Mouse (Mus musculus) embryonic facial prominence, embryonic 10.5 days (tissue): ENCODE results near the gene Clybl. TPM values are rescaled to one million over a fixed set of nuclear protein-coding genes. Genes with fewer than 3 reads are reported as not detected.

Experiments
- DNase-seq: peaks from one replicate; pipeline ENCODE4 v3.0.0-alpha.2; 2017; ENCODE audit warnings: low spot score
- H3K27ac ChIP-seq: fragments of 300-500 bp; sonication (generic); replicated peaks from 2 replicates; pipeline ENCODE4 v1.5.1; 2016; ENCODE audit warnings: mild to moderate bottlenecking
- H3K27me3 ChIP-seq: fragments of 300-500 bp; sonication (generic); replicated peaks from 2 replicates; pipeline ENCODE4 v1.6.1; 2016; ENCODE audit warnings: low read depth, mild to moderate bottlenecking; ENCODE audit not compliant: poor library complexity, severe bottlenecking
- H3K36me3 ChIP-seq: fragments of 300-500 bp; sonication (generic); replicated peaks from 2 replicates; pipeline ENCODE4 v1.6.1; 2016; ENCODE audit warnings: mild to moderate bottlenecking, moderate library complexity
- H3K4me1 ChIP-seq: fragments of 300-500 bp; sonication (generic); 2 replicates; pipeline ENCODE4 v1.6.1; 2016
- H3K4me3 ChIP-seq: fragments of 300-500 bp; sonication (generic); 2 replicates; pipeline ENCODE4 v1.5.1; 2016; ENCODE audit warnings: mild to moderate bottlenecking, moderate library complexity
- H3K9me3 ChIP-seq: fragments of 300-500 bp; sonication (generic); 2 replicates; pipeline ENCODE4 v1.6.1; 2016; ENCODE audit warnings: mild to moderate bottlenecking
- WGBS: fragments of 180-500 bp; shearing (Covaris S2); methylation state at CpG from one replicate; pipeline ENCODE4 v1.1.7; 2016; 5-methylcytosine and 5-hydroxymethylcytosine counted together
- polyA plus RNA-seq: library from polyadenylated mRNA; unstranded; fragments of >200 nt; fragmentation: Nextera tagmentation; extraction: Ambion mirVana; gene quantifications from 2 replicates; pipeline ENCODE4 v1.2.1, GENCODE M21; 2016

Clybl gene
- polyA plus RNA-seq, 1 experiment from 2014 or later, result 21.8 TPM

GRCm38 (mm10) chr14:122176263-122176798, 5.2 kb upstream of the Clybl start:
- no peak for DNase-seq
- WGBS, result 87% methylated on average over 14 of the region's 14 CpGs
- H3K4me3 ChIP-seq, result no peak overlapping the region
- H3K4me1 ChIP-seq, result peaks cover 9% of the 10 kb centered on the region
- H3K27ac ChIP-seq, result no peak overlapping the region
- H3K36me3 ChIP-seq, result no peaks in the 10 kb centered on the region
- no peaks in the 10 kb centered on the region for H3K9me3 ChIP-seq
- H3K27me3 ChIP-seq, result peaks cover 11% of the 10 kb centered on the region

GRCm38 (mm10) chr14:122179262-122179661, 2.2 kb upstream of the Clybl start:
- Histone ChIP-seq H3K4me3 (no peak overlapping the region), H3K9me3 (no peaks in the 10 kb centered on the region), H3K27ac (no peak overlapping the region), H3K4me1 (peaks cover 10% of the 10 kb centered on the region), H3K27me3 (peaks cover 14% of the 10 kb centered on the region), H3K36me3 (no peaks in the 10 kb centered on the region)
- no peak for DNase-seq
- 62% methylated on average over 16 of the region's 16 CpGs for WGBS

- DNase-seq, result no peak
- Histone ChIP-seq H3K4me3 (peak overlapping the region; percentile 84), H3K27me3 (peaks cover 14% of the 10 kb centered on the region), H3K9me3 (no peaks in the 10 kb centered on the region), H3K36me3 (no peaks in the 10 kb centered on the region), H3K27ac (peak overlapping the region; percentile 89), H3K4me1 (peaks cover 10% of the 10 kb centered on the region)
- WGBS, result 2% methylated on average over 12 of the region's 12 CpGs
These were observed 282 bp downstream of the Clybl start for GRCm38 (mm10) chr14:122181815-122182157.

GRCm38 (mm10) chr14:122182220-122182619, 716 bp downstream of the Clybl start:
- peaks cover 10% of the 10 kb centered on the region for H3K4me1 ChIP-seq
- H3K9me3 ChIP-seq, result no peaks in the 10 kb centered on the region
- peaks cover 14% of the 10 kb centered on the region for H3K27me3 ChIP-seq
- DNase-seq, result no peak
- H3K27ac ChIP-seq, result no peak overlapping the region
- 81% methylated on average over 6 of the region's 6 CpGs for WGBS
- no peaks in the 10 kb centered on the region for H3K36me3 ChIP-seq
- peak overlapping the region; percentile 84 for H3K4me3 ChIP-seq

- no peaks in the 10 kb centered on the region for H3K36me3 ChIP-seq
- H3K4me3 ChIP-seq, result no peak overlapping the region
- 87% methylated on average over 11 of the region's 11 CpGs for WGBS
- no peaks in the 10 kb centered on the region for H3K9me3 ChIP-seq
- peaks cover 10% of the 10 kb centered on the region for H3K4me1 ChIP-seq
- peaks cover 14% of the 10 kb centered on the region for H3K27me3 ChIP-seq
- DNase-seq, result no peak
- H3K27ac ChIP-seq, result no peak overlapping the region
These were observed 2.5 kb downstream of the Clybl start for GRCm38 (mm10) chr14:122183974-122184373.

- no peaks in the 10 kb centered on the region for H3K27me3 ChIP-seq
- no peaks in the 10 kb centered on the region for H3K9me3 ChIP-seq
- no peak for DNase-seq
- peaks cover 3% of the 10 kb centered on the region for H3K4me1 ChIP-seq
- no peak overlapping the region for H3K27ac ChIP-seq
- H3K4me3 ChIP-seq, result no peak overlapping the region
- no peaks in the 10 kb centered on the region for H3K36me3 ChIP-seq
- WGBS, result 87% methylated on average over 5 of the region's 5 CpGs
These were observed 6.7 kb downstream of the Clybl start for GRCm38 (mm10) chr14:122188250-122188649.

GRCm38 (mm10) chr14:122189901-122190300, 8.4 kb downstream of the Clybl start:
- WGBS, result 82% methylated on average over 5 of the region's 5 CpGs
- no peak for DNase-seq
- Histone ChIP-seq H3K9me3 (no peaks in the 10 kb centered on the region), H3K27me3 (no peaks in the 10 kb centered on the region), H3K36me3 (no peaks in the 10 kb centered on the region), H3K27ac (no peak overlapping the region), H3K4me1 (peaks cover 3% of the 10 kb centered on the region), H3K4me3 (no peak overlapping the region)

GRCm38 (mm10) chr14:122190527-122190926, 9.0 kb downstream of the Clybl start:
- WGBS, result 25% methylated on average over 2 of the region's 2 CpGs
- H3K27me3 ChIP-seq, result no peaks in the 10 kb centered on the region
- H3K9me3 ChIP-seq, result no peaks in the 10 kb centered on the region
- H3K36me3 ChIP-seq, result no peaks in the 10 kb centered on the region
- H3K4me1 ChIP-seq, result peaks cover 3% of the 10 kb centered on the region
- DNase-seq, result no peak
- no peak overlapping the region for H3K4me3 ChIP-seq
- no peak overlapping the region for H3K27ac ChIP-seq

GRCm38 (mm10) chr14:122190941-122191510, 9.5 kb downstream of the Clybl start:
- DNase-seq, result peak; percentile 74
- Histone ChIP-seq H3K4me3 (no peak overlapping the region), H3K27me3 (no peaks in the 10 kb centered on the region), H3K27ac (no peak overlapping the region), H3K4me1 (peaks cover 3% of the 10 kb centered on the region), H3K36me3 (no peaks in the 10 kb centered on the region), H3K9me3 (no peaks in the 10 kb centered on the region)
- WGBS, result 16% methylated on average over 7 of the region's 7 CpGs

GRCm38 (mm10) chr14:122194630-122195029, 13.1 kb downstream of the Clybl start:
- H3K36me3 ChIP-seq, result peaks cover 3% of the 10 kb centered on the region; the same call in 1 of the 2 replicates
- H3K27ac ChIP-seq, result no peak overlapping the region
- DNase-seq, result no peak
- no peaks in the 10 kb centered on the region for H3K27me3 ChIP-seq
- H3K4me1 ChIP-seq, result peaks cover 6% of the 10 kb centered on the region
- no peak overlapping the region for H3K4me3 ChIP-seq
- WGBS, result 95% methylated on average over 8 of the region's 8 CpGs
- peaks cover 6% of the 10 kb centered on the region; the same call in 1 of the 2 replicates for H3K9me3 ChIP-seq

GRCm38 (mm10) chr14:122196851-122197250, 15.3 kb downstream of the Clybl start:
- H3K4me1 ChIP-seq, result peaks cover 17% of the 10 kb centered on the region
- H3K27me3 ChIP-seq, result no peaks in the 10 kb centered on the region
- peaks cover 6% of the 10 kb centered on the region; the same call in 1 of the 2 replicates for H3K9me3 ChIP-seq
- no peak for DNase-seq
- WGBS, result 87% methylated on average over 6 of the region's 6 CpGs
- peaks cover 3% of the 10 kb centered on the region; the same call in 1 of the 2 replicates for H3K36me3 ChIP-seq
- no peak overlapping the region for H3K27ac ChIP-seq
- H3K4me3 ChIP-seq, result no peak overlapping the region

GRCm38 (mm10) chr14:122200247-122200885, 18.9 kb downstream of the Clybl start:
- peaks cover 19% of the 10 kb centered on the region for H3K4me1 ChIP-seq
- peaks cover 7% of the 10 kb centered on the region for H3K27me3 ChIP-seq
- WGBS, result 38% methylated on average over 14 of the region's 14 CpGs
- H3K9me3 ChIP-seq, result peaks cover 6% of the 10 kb centered on the region; the same call in 1 of the 2 replicates
- peak overlapping the region; percentile 66 for H3K27ac ChIP-seq
- H3K4me3 ChIP-seq, result no peak overlapping the region
- DNase-seq, result peak; percentile 69
- peaks cover 3% of the 10 kb centered on the region; the same call in 1 of the 2 replicates for H3K36me3 ChIP-seq

GRCm38 (mm10) chr14:122209177-122209576, 27.7 kb downstream of the Clybl start:
- no peak overlapping the region for H3K27ac ChIP-seq
- no peaks in the 10 kb centered on the region for H3K9me3 ChIP-seq
- no peaks in the 10 kb centered on the region for H3K4me1 ChIP-seq
- DNase-seq, result no peak
- no peak overlapping the region for H3K4me3 ChIP-seq
- no peaks in the 10 kb centered on the region for H3K27me3 ChIP-seq
- H3K36me3 ChIP-seq, result no peaks in the 10 kb centered on the region
- WGBS, result 84% methylated on average over 5 of the region's 5 CpGs
